Mouse (Mus musculus): ENCODE data around the gene Ncf2. TPM values are rescaled to one million over a fixed set of nuclear protein-coding genes. Genes with fewer than 3 reads are reported as not detected.
A peak's percentile ranks its signal among the peaks of the same experiment; 100 is the strongest.

Ncf2 gene
- polyA plus RNA-seq, 1 experiment from 2014 or later, result 2.6 TPM

DNA sequence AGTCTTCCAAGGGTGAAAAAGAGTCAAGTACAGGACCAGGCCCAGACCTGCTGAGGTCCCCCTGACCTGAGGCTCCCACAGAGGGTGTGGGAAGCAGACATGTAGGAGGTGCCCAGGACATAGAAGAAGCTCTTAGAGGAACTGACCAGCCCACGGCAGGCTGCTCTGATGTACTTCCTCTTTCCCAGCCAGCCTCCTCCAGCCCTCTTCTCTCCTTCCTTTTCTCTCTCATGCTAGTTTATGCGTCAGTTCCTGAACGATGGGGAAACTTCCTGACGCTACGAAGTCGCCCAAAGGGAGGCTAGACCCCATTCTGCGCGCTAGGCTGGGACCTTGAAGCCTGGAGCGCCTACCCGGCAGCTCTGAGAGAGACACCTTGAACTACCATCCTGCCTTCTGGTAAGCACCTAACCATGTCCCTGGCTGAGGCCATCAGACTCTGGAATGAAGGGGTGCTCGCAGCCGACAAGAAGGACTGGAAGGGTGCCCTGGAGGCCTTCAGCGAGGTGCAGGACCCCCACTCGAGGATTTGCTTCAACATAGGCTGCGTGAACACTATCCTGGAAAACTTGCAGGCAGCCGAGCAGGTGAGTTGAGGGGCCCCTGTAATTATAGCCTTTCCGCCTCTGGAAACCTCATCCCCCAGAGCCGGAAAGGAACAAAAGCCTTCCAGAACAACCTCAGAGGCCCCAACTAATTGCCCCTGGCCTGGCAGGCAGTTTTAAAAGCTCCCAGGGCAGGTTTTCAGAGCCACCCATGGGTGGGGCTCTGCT, 7.8 kb downstream of the Ncf2 start:
- Histone ChIP-seq H3K36me3 (ENCODE audit: control insufficient read depth, insufficient read depth, low read length) (no peaks in the 10 kb centered on the region), H3K4me1 (replicated peaks; ENCODE audit: control insufficient read depth, insufficient read depth) (no peaks in the 10 kb centered on the region), H3K9ac (ENCODE audit: low read length) (no peak overlapping the region), H3K27ac (replicated peaks) (0 out of 2 replicates have a peak overlapping the region, but pooled peaks have one; percentile 35), H3K4me3 (ENCODE audit: low read depth, low read length) (no peak overlapping the region), H3K27me3 (ENCODE audit: control insufficient read depth, insufficient read depth, low read length) (no peaks in the 10 kb centered on the region), H3K9me3 (ENCODE audit: control insufficient read depth, low read length) (no peaks in the 10 kb centered on the region), H3K4me2 (replicated peaks; ENCODE audit: low read depth) (peak overlapping the region; percentile 20; the same call in 1 of the 2 replicates)
- ATAC-seq (ENCODE audit: low FRiP score, low TSS enrichment) (0 out of 2 replicates have a peak, but pooled peaks have one; percentile 29), DNase-seq (ENCODE audit: low spot score) (no peak)
- 63% methylated on average over 18 of the region's 18 CpGs for whole genome bisulfite sequencing
- TF ChIP-seq CTCF (IDR thresholded peaks at IDR 0.05; ENCODE audit: low read depth) (no peak), EP300 (optimal IDR thresholded peaks at IDR 0.05) (no peak)

DNA sequence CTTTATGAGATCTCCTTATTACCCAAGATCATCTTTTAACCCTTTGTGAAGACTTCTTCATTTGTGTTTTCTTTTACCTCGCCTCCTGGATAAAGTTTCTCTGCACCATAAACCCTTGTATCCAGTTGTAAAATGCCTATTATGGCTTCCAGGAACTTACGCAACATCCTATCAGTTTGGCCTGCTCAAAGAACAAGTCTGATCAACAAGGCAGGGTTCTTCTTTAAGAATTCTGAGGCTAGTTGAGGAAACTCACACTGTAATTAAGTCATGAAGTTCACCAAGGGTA, 8.3 kb downstream of the Ncf2 start:
- H3K4me3 ChIP-seq (ENCODE audit: low read depth, low read length), result no peak overlapping the region
- no peaks in the 10 kb centered on the region for H3K27me3 ChIP-seq (ENCODE audit: control insufficient read depth, insufficient read depth, low read length)
- H3K9ac ChIP-seq (ENCODE audit: low read length), result no peak overlapping the region
- DNase-seq (ENCODE audit: low spot score) (no peak), ATAC-seq (ENCODE audit: low FRiP score, low TSS enrichment) (no peak)
- H3K36me3 ChIP-seq (ENCODE audit: control insufficient read depth, insufficient read depth, low read length), result no peaks in the 10 kb centered on the region
- no peaks in the 10 kb centered on the region for H3K4me1 ChIP-seq (replicated peaks; ENCODE audit: control insufficient read depth, insufficient read depth)
- TF ChIP-seq EP300 (optimal IDR thresholded peaks at IDR 0.05) (no peak), CTCF (IDR thresholded peaks at IDR 0.05; ENCODE audit: low read depth) (no peak)
- H3K9me3 ChIP-seq (ENCODE audit: control insufficient read depth, low read length), result no peaks in the 10 kb centered on the region
- no peak overlapping the region for H3K27ac ChIP-seq (replicated peaks)
- no peak overlapping the region for H3K4me2 ChIP-seq (replicated peaks; ENCODE audit: low read depth)
- 80% methylated on average over 2 of the region's 2 CpGs for WGBS

DNA sequence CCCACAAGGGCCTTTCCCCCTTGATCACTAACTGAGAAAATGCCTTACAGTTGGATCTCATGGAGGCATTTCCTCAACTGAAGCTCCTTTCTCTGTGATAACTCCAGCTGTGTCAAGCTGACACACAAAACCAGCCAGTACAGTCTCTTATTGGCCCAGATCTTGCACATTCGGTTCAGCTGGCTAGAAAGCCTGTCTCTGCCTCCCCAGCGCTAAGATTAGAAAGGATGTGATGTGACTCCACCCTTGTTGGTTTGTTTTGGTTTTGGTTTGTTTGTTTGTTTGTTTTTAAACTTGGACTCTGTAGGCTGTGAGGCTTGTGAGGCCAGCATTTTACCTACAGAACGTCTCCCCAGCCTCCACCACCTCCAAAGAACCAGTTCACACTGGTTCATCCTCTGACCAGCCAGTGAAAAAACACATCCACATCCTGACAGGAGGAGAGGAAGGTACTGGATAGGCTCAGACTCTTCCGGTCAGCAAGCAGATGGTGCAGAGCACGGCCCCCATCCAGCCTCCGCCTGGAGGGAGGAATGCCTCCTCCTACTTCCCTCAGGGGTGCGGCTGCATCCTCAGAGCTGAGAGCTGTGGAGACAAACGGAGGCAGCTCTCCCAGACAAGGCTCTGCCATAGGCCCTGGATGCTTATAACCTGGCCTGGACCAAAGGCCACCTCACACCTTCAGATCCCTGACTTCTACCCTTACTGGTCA, 9.7 kb downstream of the Ncf2 start:
- H3K4me1 ChIP-seq (replicated peaks; ENCODE audit: control insufficient read depth, insufficient read depth), result no peaks in the 10 kb centered on the region
- no peak overlapping the region; the same call in 1 of the 2 replicates for H3K9ac ChIP-seq (ENCODE audit: low read length)
- 31% methylated on average over 8 of the region's 8 CpGs for WGBS
- H3K9me3 ChIP-seq (ENCODE audit: control insufficient read depth, low read length), result no peaks in the 10 kb centered on the region
- no peak overlapping the region for H3K4me3 ChIP-seq (ENCODE audit: low read depth, low read length)
- no peaks in the 10 kb centered on the region for H3K27me3 ChIP-seq (ENCODE audit: control insufficient read depth, insufficient read depth, low read length)
- ATAC-seq (ENCODE audit: low FRiP score, low TSS enrichment) (no peak), DNase-seq (ENCODE audit: low spot score) (no peak)
- TF ChIP-seq EP300 (optimal IDR thresholded peaks at IDR 0.05) (no peak), CTCF (IDR thresholded peaks at IDR 0.05; ENCODE audit: low read depth) (peak; percentile 17)
- H3K27ac ChIP-seq (replicated peaks), result peak overlapping the region; percentile 13; the same call in 1 of the 2 replicates
- no peaks in the 10 kb centered on the region for H3K36me3 ChIP-seq (ENCODE audit: control insufficient read depth, insufficient read depth, low read length)
- H3K4me2 ChIP-seq (replicated peaks; ENCODE audit: low read depth), result no peak overlapping the region

DNA sequence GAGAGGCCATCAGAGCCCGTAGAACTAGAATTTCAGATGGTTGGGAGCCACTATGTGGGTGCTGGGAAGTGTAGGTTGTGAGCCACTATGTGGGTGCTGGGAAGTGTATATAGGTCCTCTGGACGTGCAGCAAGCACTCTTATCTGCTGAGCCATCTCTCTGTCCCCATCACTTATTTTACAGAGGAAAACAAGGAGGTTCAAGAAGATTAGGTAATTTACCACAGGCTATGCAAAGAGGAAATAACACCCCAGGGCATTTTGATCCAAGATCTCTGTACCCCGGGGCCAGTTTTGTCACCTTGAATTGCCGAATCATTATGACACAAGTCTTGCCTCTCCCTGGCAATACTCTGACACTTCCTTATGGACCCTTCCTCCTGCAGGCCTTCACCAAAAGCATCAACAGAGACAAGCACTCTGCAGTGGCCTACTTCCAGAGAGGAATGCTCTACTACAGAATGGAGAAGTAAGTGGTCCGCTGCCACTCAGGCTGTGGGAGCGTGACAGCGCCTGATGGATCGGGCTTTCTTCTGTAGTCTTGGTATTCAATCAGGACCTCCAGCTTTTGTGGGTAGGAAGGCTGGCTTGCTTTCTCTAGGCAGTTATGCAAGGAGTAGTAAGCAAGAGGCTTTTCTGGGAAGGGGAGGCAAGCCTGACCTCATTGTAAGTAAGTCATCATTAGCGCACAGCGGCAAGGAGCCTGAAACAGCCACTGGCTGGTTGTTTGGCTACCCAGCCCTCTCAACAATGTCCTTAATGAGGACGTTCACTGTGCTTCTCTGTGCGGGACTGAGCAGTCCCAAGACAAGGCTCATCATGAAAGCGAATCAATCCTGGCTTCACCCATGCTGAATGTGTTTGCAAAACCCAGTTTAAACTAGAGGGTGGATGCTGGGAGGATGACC, 10.8 kb downstream of the Ncf2 start:
- Histone ChIP-seq H3K4me2 (replicated peaks; ENCODE audit: low read depth) (no peak overlapping the region), H3K4me3 (ENCODE audit: low read depth, low read length) (no peak overlapping the region), H3K27ac (replicated peaks) (no peak overlapping the region), H3K27me3 (ENCODE audit: control insufficient read depth, insufficient read depth, low read length) (no peaks in the 10 kb centered on the region), H3K9me3 (ENCODE audit: control insufficient read depth, low read length) (no peaks in the 10 kb centered on the region), H3K4me1 (replicated peaks; ENCODE audit: control insufficient read depth, insufficient read depth) (no peaks in the 10 kb centered on the region), H3K9ac (ENCODE audit: low read length) (no peak overlapping the region), H3K36me3 (ENCODE audit: control insufficient read depth, insufficient read depth, low read length) (no peaks in the 10 kb centered on the region)
- no peak for TF ChIP-seq CTCF (IDR thresholded peaks at IDR 0.05; ENCODE audit: low read depth)
- no peak for TF ChIP-seq EP300 (optimal IDR thresholded peaks at IDR 0.05)
- DNase-seq (ENCODE audit: low spot score) (no peak), ATAC-seq (ENCODE audit: low FRiP score, low TSS enrichment) (no peak)
- 81% methylated on average over 13 of the region's 13 CpGs for WGBS

DNA sequence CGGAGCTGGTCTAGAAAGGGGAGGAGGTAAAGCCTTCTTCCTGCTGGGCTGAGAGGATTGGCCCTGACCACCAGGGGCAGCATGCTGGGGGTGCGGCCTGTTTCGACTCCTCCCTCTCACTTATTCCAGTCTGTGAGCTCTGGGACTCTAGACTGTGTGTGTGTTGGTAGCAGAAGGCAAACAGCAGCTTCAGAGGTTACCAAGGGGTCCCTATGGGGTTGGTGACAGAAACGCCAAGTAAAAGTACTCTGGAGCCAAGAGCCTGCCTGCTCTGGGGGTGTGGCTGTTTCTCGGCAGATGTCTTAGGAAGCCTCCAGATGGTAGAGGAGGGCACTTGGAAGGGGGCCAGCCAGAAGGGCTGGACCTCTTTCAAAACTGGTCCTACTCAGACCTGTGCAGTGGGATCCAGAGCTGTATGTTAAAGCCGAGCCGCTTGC, 15.3 kb downstream of the Ncf2 start:
- ATAC-seq (ENCODE audit: low FRiP score, low TSS enrichment) (peak; percentile 93), DNase-seq (ENCODE audit: low spot score) (peak; percentile 82)
- Histone ChIP-seq H3K27ac (replicated peaks) (no peak overlapping the region; the same call in 1 of the 2 replicates), H3K9ac (ENCODE audit: low read length) (no peak overlapping the region), H3K36me3 (ENCODE audit: control insufficient read depth, insufficient read depth, low read length) (no peaks in the 10 kb centered on the region), H3K4me2 (replicated peaks; ENCODE audit: low read depth) (peak overlapping the region; percentile 40), H3K4me1 (replicated peaks; ENCODE audit: control insufficient read depth, insufficient read depth) (no peaks in the 10 kb centered on the region), H3K4me3 (ENCODE audit: low read depth, low read length) (peak overlapping the region; percentile 13; the same call in 1 of the 2 replicates), H3K27me3 (ENCODE audit: control insufficient read depth, insufficient read depth, low read length) (no peaks in the 10 kb centered on the region), H3K9me3 (ENCODE audit: control insufficient read depth, low read length) (no peaks in the 10 kb centered on the region)
- 31% methylated on average over 7 of the region's 7 CpGs for WGBS
- peak; percentile 74 for TF ChIP-seq CTCF (IDR thresholded peaks at IDR 0.05; ENCODE audit: low read depth)
- TF ChIP-seq EP300 (optimal IDR thresholded peaks at IDR 0.05), result no peak
